Mouse (Mus musculus) neural tube, embryonic 15.5 days (tissue): ENCODE data around the gene Tmigd3. TPM values are rescaled to one million over a fixed set of nuclear protein-coding genes. Genes with fewer than 3 reads are reported as not detected.

ENCODE experiments used
- ATAC-seq: fragments of 200-750 bp; cut with Nextera tagmentation; 2 replicates; pipeline ENCODE4 v1.8.0; 2017; ENCODE audit warnings: mild to moderate bottlenecking, moderate TSS enrichment, moderate library complexity; ENCODE audit not compliant: low FRiP score
- H3K27ac ChIP-seq: fragments of 300-500 bp; sonication (generic); replicated peaks from 2 replicates; pipeline ENCODE4 v1.5.1; 2015; ENCODE audit warnings: mild to moderate bottlenecking, inconsistent platforms
- H3K27me3 ChIP-seq: fragments of 300-500 bp; sonication (generic); replicated peaks from 2 replicates; pipeline ENCODE4 v1.6.1; 2015; ENCODE audit warnings: inconsistent platforms
- H3K36me3 ChIP-seq: fragments of 300-500 bp; sonication (generic); 2 replicates; pipeline ENCODE4 v1.6.1; 2015; ENCODE audit warnings: inconsistent platforms
- H3K4me1 ChIP-seq: fragments of 300-500 bp; sonication (generic); 2 replicates; pipeline ENCODE4 v1.6.1; 2015; ENCODE audit warnings: inconsistent platforms
- H3K4me2 ChIP-seq: fragments of 300-500 bp; sonication (generic); 2 replicates; pipeline ENCODE4 v1.6.1; 2015; ENCODE audit warnings: inconsistent platforms, mild to moderate bottlenecking, moderate library complexity
- H3K4me3 ChIP-seq: fragments of 300-500 bp; sonication (generic); replicated peaks from 2 replicates; pipeline ENCODE4 v1.5.1; 2015; ENCODE audit warnings: mild to moderate bottlenecking, inconsistent platforms
- H3K9ac ChIP-seq: fragments of 300-500 bp; sonication (generic); replicated peaks from 2 replicates; pipeline ENCODE4 v1.6.1; 2015; ENCODE audit warnings: mild to moderate bottlenecking, inconsistent platforms
- H3K9me3 ChIP-seq: fragments of 300-500 bp; sonication (generic); replicated peaks from 2 replicates; pipeline ENCODE4 v1.6.1; 2016; ENCODE audit warnings: inconsistent platforms
- WGBS: fragments of 180-500 bp; shearing (Covaris S2); methylation state at CpG from one replicate; pipeline ENCODE4 v1.1.7; 2015; ENCODE audit warnings: mixed read lengths; 5-methylcytosine and 5-hydroxymethylcytosine counted together
- polyA plus RNA-seq: library from polyadenylated mRNA; unstranded; fragments of >200 nt; fragmentation: Nextera tagmentation; extraction: Ambion mirVana; gene quantifications from 2 replicates; pipeline ENCODE4 v1.2.1, GENCODE M21; 2015

Gene Tmigd3
- polyA plus RNA-seq, 1 experiment from 2014 or later: not detected

DNA sequence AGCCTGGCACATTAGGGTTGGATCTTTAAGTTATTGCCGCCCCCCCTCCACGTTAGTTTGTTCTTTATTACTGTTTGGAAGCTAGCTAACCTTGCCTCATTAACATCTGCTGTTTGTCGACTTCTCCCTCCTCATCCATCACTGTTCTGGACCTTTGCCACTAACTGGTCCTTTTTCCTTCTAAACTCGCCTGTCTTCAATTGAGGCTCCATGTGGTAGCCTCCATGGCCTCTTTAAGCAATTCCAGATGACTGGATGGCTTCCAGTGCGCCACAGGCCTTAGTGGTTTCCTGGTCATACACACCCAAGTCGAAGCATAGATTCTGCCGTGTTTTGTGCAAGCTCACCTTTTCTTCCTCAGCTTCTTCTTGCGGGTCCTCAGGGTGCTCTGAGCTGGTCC is 16.9 kb upstream of the Tmigd3 start:
- Histone ChIP-seq H3K9me3 (no peaks in the 10 kb centered on the region), H3K27ac (no peak overlapping the region), H3K4me1 (peaks cover 3% of the 10 kb centered on the region; the same call in 1 of the 2 replicates), H3K27me3 (no peaks in the 10 kb centered on the region), H3K4me3 (no peak overlapping the region), H3K36me3 (no peaks in the 10 kb centered on the region), H3K9ac (no peak overlapping the region), H3K4me2 (no peak overlapping the region)
- ATAC-seq: no peak
- 64% methylated on average over 8 of the region's 8 CpGs for WGBS

GRCm38 (mm10) chr3:105854786-105855185 is 15.9 kb upstream of the Tmigd3 start:
- WGBS: 68% methylated on average over 4 of the region's 4 CpGs
- Histone ChIP-seq H3K36me3 (no peaks in the 10 kb centered on the region), H3K4me1 (peaks cover 3% of the 10 kb centered on the region; the same call in 1 of the 2 replicates), H3K4me2 (no peak overlapping the region), H3K9ac (no peak overlapping the region), H3K27ac (no peak overlapping the region), H3K4me3 (no peak overlapping the region), H3K27me3 (no peaks in the 10 kb centered on the region), H3K9me3 (no peaks in the 10 kb centered on the region)
- no peak for ATAC-seq

DNA sequence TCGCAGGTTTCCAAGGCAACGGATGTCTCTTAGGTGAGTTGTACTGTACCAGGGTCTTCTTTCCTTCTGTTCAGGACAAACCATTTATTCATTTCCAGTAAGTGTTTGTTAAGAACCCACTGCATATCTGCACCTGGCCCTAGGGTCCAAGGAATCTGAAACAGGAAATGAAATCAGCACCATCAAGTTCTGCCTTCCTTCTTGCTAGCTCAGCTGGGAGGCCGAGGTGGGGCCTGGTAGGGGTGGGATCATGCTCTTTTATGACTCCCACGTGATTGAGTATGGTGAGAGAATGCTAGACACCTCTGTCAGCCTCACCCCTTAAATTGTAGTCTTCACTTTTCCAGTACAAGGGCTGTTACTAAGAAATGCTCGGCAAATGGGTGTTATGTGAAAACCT is 13.2 kb upstream of the Tmigd3 start:
- Histone ChIP-seq H3K4me2 (no peak overlapping the region), H3K9ac (no peak overlapping the region), H3K36me3 (no peaks in the 10 kb centered on the region), H3K9me3 (no peaks in the 10 kb centered on the region), H3K27me3 (no peaks in the 10 kb centered on the region), H3K4me3 (no peak overlapping the region), H3K4me1 (peaks cover 3% of the 10 kb centered on the region; the same call in 1 of the 2 replicates), H3K27ac (no peak overlapping the region)
- ATAC-seq: no peak
- WGBS: 72% methylated on average over 5 of the region's 5 CpGs

- Histone ChIP-seq H3K4me3 (no peak overlapping the region), H3K27ac (no peak overlapping the region), H3K36me3 (no peaks in the 10 kb centered on the region), H3K4me2 (no peak overlapping the region), H3K27me3 (no peaks in the 10 kb centered on the region), H3K9me3 (no peaks in the 10 kb centered on the region), H3K4me1 (no peaks in the 10 kb centered on the region), H3K9ac (no peak overlapping the region)
- 53% methylated on average over 7 of the region's 7 CpGs for WGBS
- ATAC-seq: no peak
Measured at GRCm38 (mm10) chr3:105861747-105862366, 8.8 kb upstream of the Tmigd3 start.

DNA sequence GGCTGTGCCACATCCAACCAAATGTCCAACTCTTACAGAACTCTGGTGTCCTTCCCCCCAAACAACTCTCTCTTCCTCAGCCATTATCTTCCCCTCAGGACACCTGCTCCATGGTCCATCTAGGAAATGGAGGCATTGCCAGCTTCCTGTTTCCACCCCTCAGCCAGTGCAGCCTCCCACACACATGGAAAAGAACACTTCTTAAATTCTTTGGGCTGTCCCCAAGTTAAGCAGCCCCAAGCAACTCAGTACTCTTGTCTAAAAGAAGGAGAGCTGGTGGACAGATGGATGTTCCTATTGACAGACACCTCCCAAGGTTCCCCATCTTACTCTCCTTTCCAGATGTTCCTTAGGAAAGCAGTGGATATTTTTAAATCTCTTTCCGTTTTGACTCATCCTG is 6.6 kb upstream of the Tmigd3 start:
- Histone ChIP-seq H3K4me1 (0 out of 2 replicates have a peak, but pooled peaks cover 2% of the 10 kb centered on the region), H3K27ac (no peak overlapping the region), H3K4me2 (no peak overlapping the region), H3K4me3 (no peak overlapping the region), H3K27me3 (no peaks in the 10 kb centered on the region), H3K9ac (no peak overlapping the region), H3K36me3 (no peaks in the 10 kb centered on the region), H3K9me3 (no peaks in the 10 kb centered on the region)
- ATAC-seq: no peak
- 81% methylated on average over 1 of the region's 1 CpGs for WGBS

- ATAC-seq: no peak
Measured at GRCm38 (mm10) chr3:105865122-105865521, 5.6 kb upstream of the Tmigd3 start.

DNA sequence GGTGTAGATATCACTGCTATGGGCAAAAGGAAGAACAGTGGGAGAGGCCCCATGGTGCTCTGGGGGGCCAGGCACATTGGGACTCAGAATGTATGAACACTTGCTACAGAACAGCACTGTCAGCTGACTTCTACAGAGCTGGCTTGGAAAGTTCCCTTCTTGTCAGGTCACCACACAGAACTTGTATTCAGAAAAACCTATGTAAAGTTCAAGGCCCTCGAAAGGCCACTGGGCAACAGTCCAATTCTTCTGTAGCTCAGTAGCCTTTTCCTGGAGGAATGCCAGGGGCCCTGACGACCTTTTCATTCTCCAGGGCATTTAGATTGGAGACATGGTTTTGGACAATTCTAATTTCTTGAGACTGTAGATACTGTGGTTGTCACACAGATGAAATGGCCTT is 2.6 kb upstream of the Tmigd3 start:
- WGBS: 64% methylated on average over 2 of the region's 2 CpGs
- Histone ChIP-seq H3K4me2 (no peak overlapping the region), H3K9ac (no peak overlapping the region), H3K4me1 (0 out of 2 replicates have a peak, but pooled peaks cover 2% of the 10 kb centered on the region), H3K9me3 (no peaks in the 10 kb centered on the region), H3K4me3 (no peak overlapping the region), H3K27me3 (no peaks in the 10 kb centered on the region), H3K36me3 (no peaks in the 10 kb centered on the region), H3K27ac (no peak overlapping the region)
- no peak for ATAC-seq

More at GRCm38 (mm10) chr3:105865122-105865521, 5.6 kb upstream of the Tmigd3 start:
- WGBS: 79% methylated on average over 9 of the region's 9 CpGs
- Histone ChIP-seq H3K27ac (no peak overlapping the region), H3K27me3 (no peaks in the 10 kb centered on the region), H3K4me1 (0 out of 2 replicates have a peak, but pooled peaks cover 2% of the 10 kb centered on the region), H3K4me2 (no peak overlapping the region), H3K4me3 (no peak overlapping the region), H3K36me3 (no peaks in the 10 kb centered on the region), H3K9me3 (no peaks in the 10 kb centered on the region), H3K9ac (no peak overlapping the region)

DNA sequence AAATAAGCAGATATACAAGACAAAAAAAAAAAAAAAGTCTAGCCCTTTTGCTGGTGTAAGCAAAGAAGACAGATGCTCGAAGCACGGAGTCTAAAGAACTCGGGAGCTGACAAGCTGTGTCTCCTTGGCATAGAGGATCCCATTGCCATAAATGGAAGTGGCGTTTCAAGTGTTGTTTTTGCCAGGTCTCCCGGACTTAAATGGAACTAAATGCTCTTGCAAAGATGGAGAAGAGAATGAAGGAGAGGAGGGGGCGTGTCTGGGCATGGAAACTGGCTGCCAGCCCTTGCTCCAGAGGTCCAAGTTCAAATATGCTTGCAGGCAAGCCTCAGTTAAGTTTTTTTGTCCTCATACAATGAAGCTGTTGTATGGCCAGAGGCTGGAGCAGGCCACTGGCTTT is 1.3 kb downstream of the Tmigd3 start:
- no peak for ATAC-seq
- Histone ChIP-seq H3K36me3 (no peaks in the 10 kb centered on the region), H3K4me3 (no peak overlapping the region), H3K27me3 (no peaks in the 10 kb centered on the region), H3K9me3 (no peaks in the 10 kb centered on the region), H3K4me1 (0 out of 2 replicates have a peak, but pooled peaks cover 2% of the 10 kb centered on the region), H3K4me2 (no peak overlapping the region), H3K9ac (no peak overlapping the region), H3K27ac (no peak overlapping the region)
- 53% methylated on average over 6 of the region's 6 CpGs for WGBS

- Histone ChIP-seq H3K27ac (no peak overlapping the region), H3K27me3 (no peaks in the 10 kb centered on the region), H3K4me1 (0 out of 2 replicates have a peak, but pooled peaks cover 1% of the 10 kb centered on the region), H3K4me3 (no peak overlapping the region), H3K9ac (no peak overlapping the region), H3K36me3 (no peaks in the 10 kb centered on the region), H3K4me2 (no peak overlapping the region), H3K9me3 (no peaks in the 10 kb centered on the region)
- no peak for ATAC-seq
- WGBS: 54% methylated on average over 3 of the region's 3 CpGs
Measured at GRCm38 (mm10) chr3:105872579-105872978, 1.9 kb downstream of the Tmigd3 start.

DNA sequence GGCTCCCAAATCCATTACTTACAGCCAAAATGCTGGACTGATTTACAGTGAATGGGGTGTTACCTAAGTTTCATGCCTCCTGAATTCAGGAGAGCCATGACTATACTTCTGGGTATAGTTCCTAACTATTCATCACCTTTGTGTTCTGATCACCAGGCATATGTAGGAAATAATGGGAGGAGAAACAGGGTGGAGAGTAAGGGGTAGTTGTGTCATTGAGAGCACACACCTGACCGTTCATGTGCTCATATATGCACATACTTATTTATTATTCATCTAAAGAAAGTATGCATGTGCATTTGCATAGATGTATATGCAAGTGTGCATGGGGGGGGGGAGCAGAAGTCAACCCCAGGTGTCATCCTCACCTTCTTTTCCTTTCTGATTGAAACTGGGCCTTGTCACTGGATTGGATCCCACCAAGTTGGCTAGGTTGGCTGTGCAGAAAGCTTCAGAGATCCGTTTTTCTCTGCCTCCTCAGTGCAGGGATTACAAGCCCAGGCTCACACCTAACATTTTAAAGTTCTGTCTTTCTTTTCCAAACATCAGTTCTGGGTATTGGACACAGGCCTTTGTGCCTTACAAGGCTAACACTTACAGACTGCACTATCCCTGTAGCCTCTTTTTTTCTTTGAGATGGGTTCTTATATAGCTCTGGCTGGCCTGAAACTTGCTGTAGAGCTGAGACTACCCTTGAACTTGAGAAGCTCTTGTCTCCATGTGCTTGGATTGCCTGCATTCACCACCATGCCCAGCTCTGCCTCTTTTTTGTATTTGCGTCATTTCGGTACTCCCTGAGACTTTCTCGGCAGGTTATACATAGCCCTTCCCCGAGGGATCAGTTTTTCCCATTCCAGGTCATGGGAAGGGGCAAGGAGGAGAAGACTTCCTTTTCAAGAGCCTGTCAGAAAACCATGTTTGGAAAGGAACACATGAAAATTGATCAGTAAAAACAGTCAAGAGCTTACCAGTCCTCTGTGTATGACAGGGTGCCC is 3.0 kb downstream of the Tmigd3 start:
- H3K36me3 ChIP-seq: no peaks in the 10 kb centered on the region
- H3K27me3 ChIP-seq: no peaks in the 10 kb centered on the region
- H3K4me2 ChIP-seq: no peak overlapping the region
- ATAC-seq: no peak
- 90% methylated on average over 6 of the region's 6 CpGs for WGBS
- no peak overlapping the region for H3K4me3 ChIP-seq
- H3K9ac ChIP-seq: no peak overlapping the region
- no peaks in the 10 kb centered on the region for H3K4me1 ChIP-seq
- H3K9me3 ChIP-seq: no peaks in the 10 kb centered on the region
- no peak overlapping the region for H3K27ac ChIP-seq

DNA sequence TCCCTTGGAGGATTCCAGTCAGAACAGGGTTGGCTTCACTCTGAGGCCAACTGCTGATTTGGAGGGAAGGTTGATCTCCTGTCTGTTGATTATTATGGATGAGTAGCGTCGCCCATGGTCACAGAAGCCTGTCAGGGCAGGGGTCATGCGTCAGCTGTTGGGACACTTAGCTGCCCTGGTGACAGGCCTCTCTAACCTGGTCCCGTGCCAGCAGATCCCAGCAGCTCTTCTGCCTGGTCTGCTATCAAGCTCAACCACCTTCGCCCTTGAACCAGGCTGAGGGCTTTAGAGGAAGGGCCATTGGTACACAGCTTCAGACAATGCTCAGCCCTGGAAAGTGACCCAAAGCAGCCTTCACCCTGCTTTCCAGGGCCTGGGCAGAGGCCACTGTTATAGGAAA is 5.3 kb downstream of the Tmigd3 start:
- Histone ChIP-seq H3K27me3 (no peaks in the 10 kb centered on the region), H3K36me3 (no peaks in the 10 kb centered on the region), H3K4me3 (no peak overlapping the region), H3K9ac (no peak overlapping the region), H3K9me3 (no peaks in the 10 kb centered on the region), H3K27ac (no peak overlapping the region), H3K4me2 (no peak overlapping the region), H3K4me1 (no peaks in the 10 kb centered on the region)
- ATAC-seq: no peak
- WGBS: 80% methylated on average over 5 of the region's 5 CpGs
